Mouse (Mus musculus): ENCODE measurements around the gene Tmem131.

DNA sequence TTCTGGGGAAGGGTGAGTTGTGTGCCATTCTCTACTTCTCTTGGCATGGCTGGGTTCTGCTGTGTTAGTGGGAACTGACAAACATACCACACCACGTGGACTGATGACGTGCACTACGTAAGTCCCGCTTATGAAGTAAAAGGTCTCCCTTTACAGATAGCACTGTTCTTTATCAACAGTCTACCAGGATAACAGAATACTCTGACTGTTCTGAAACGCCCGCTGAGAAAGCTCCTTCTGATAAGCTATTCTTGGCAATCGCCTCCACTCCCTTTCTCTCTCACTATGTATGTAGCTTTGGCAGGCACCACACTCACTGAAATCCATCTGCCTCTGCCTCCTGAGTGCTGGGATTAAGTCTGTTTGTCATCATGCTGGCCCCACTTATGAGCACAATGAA is 130.1 kb downstream of the Tmem131 start:
- no peak for TF ChIP-seq CTCF (conservative IDR thresholded peaks at IDR 0.05; ENCODE audit: low read length)
- TF ChIP-seq POU5F1 (IDR thresholded peaks at IDR 0.05; ENCODE audit: borderline replicate concordance, low read length), result no peak
- no peak for TF ChIP-seq NANOG (IDR thresholded peaks at IDR 0.05; ENCODE audit: borderline replicate concordance, low read length)

All from E14TG2a.4 (cell line).